In the genomic region with DNA sequence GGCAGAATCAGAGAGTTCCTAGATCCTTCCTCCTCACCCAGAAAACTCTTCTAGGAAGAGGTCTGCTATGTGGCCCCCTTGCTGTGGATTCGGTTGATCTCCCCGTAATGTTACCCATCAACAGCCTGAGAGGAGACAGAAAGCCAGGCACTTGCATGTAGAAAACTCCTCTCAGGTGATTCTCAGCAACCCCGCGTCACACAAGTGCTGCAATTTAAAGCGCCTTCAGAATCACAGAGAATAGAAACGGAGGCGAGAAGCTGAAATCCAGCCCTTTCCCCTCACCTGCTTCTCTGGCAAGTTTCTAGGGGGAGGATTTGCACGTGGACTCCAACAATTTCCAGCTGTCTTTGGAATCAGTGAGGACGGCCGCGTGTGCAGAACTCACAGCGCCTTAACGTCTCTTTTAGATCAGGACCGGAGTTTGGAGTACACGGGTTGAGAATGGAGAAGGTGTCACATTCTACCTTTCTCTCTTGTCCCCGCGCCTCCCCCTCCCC, we compare ENCODE assay signal across 10 mouse cellular contexts. TPM values are rescaled to one million over a fixed set of nuclear protein-coding genes. Genes with fewer than 3 reads are reported as not detected.
DNase-seq lines count a peak whose midpoint lies in the region; ATAC-seq lines count a peak whose summit lies in the region.
"Had no signal": no experiment of that assay in that cellular context is flagged by ENCODE, and none has a peak within 500 bp of the region (broad histone marks: within the 10 kb centered on the region; RNA-seq: fewer than 3 reads in every experiment).

No protein-coding gene starts in this region.

- peak overlapping the region; percentile 57 for H3K4me3 ChIP-seq in limb, embryonic 10.5 days
- H3K4me3 ChIP-seq in neural tube, embryonic 13.5 days: peak overlapping the region; percentile 53

- H3K9me3 ChIP-seq in limb, embryonic 10.5 days (replicated peaks): no peaks in the 10 kb centered on the region
- H3K9me3 ChIP-seq in neural tube, embryonic 13.5 days: no peaks in the 10 kb centered on the region

- DNase-seq in CD4-positive, CD25-positive, alpha-beta regulatory T cell, adult 2 months (ENCODE audit: low read depth, low spot score): peak; percentile 24
- DNase-seq in retina, postnatal 1 day: peak; percentile 22
- DNase-seq in retina, embryonic 14.5 days (ENCODE audit: low spot score): no peak
- no peak for DNase-seq in limb, embryonic 10.5 days (ENCODE audit: low spot score)
- no peak for DNase-seq in adrenal gland, adult 18-20 months (ENCODE audit: low spot score in 2 of 2)
- DNase-seq: kidney, postnatal 14 days had no signal

- H3K27me3 ChIP-seq in limb, embryonic 10.5 days (ENCODE audit: low read depth, poor library complexity, severe bottlenecking): peaks cover 73% of the 10 kb centered on the region
- peaks cover 81% of the 10 kb centered on the region for H3K27me3 ChIP-seq in neural tube, embryonic 13.5 days

- H3K36me3 ChIP-seq in limb, embryonic 10.5 days: no peaks in the 10 kb centered on the region
- no peaks in the 10 kb centered on the region for H3K36me3 ChIP-seq in neural tube, embryonic 13.5 days

- peak overlapping the region; percentile 95 for H3K4me2 ChIP-seq in neural tube, embryonic 13.5 days

- H3K9ac ChIP-seq in neural tube, embryonic 13.5 days: no peak overlapping the region

- H3K27ac ChIP-seq in limb, embryonic 10.5 days: no peak overlapping the region
- H3K27ac ChIP-seq in neural tube, embryonic 13.5 days (replicated peaks): no peak overlapping the region

- WGBS in limb, embryonic 10.5 days: under 1% methylated on average over 17 of the region's 17 CpGs
- under 1% methylated on average over 17 of the region's 17 CpGs for WGBS in neural tube, embryonic 13.5 days

- ATAC-seq in CD4-positive, CD25-positive, alpha-beta regulatory T cell, adult 4 months: no peak
- no peak for ATAC-seq in neural tube, embryonic 13.5 days (ENCODE audit: low read depth)
- ATAC-seq in erythroid progenitor cell, adult 5-6 weeks (replicated peaks; ENCODE audit: low FRiP score, poor library complexity, severe bottlenecking): no peak

- peaks cover 62% of the 10 kb centered on the region for H3K4me1 ChIP-seq in limb, embryonic 10.5 days
- H3K4me1 ChIP-seq in neural tube, embryonic 13.5 days (replicated peaks): peaks cover 42% of the 10 kb centered on the region

RNA-seq across cellular contexts. Expression of gene Ccno, which starts 1.1 kb away (rescaled TPM):
- not detected for polyA plus RNA-seq in CD4-positive, CD25-positive, alpha-beta regulatory T cell, adult 4 months (2017; shearing (Covaris generic))
- 0.20 TPM in 1 of 2 replicates, not detected in the other for polyA plus RNA-seq in limb, embryonic 10.5 days (2016; fragmentation: Nextera tagmentation; extraction: Ambion mirVana)
- polyA plus RNA-seq in neural tube, embryonic 13.5 days (2015; fragmentation: Nextera tagmentation; extraction: Ambion mirVana): 0.25 TPM in 1 of 2 replicates, not detected in the other
- total RNA-seq in adrenal gland, adult 18-20 months (2021): under 1 TPM; 0.42 to 0.89 TPM
- total RNA-seq in erythroid progenitor cell, adult 5-6 weeks (2015; ENCODE audit: low replicate concordance): 0.42 and 3.2 TPM in 2 replicates
- not detected in 2 replicates for total RNA-seq in erythroid progenitor cell, adult 5-6 weeks (2017; ENCODE audit: low replicate concordance)

RNA-seq across cellular contexts. Expression of gene Mcidas, which starts 7.1 kb away (rescaled TPM):
- under 1 TPM in 1 of 2 experiments, not detected in 1; 0.13 TPM for polyA plus RNA-seq in CD4-positive, CD25-positive, alpha-beta regulatory T cell, adult 4 months (2017; shearing (Covaris generic))
- not detected in 2 replicates for polyA plus RNA-seq in limb, embryonic 10.5 days (2016; fragmentation: Nextera tagmentation; extraction: Ambion mirVana)
- polyA plus RNA-seq in neural tube, embryonic 13.5 days (2015; fragmentation: Nextera tagmentation; extraction: Ambion mirVana): 0.10 and 0.12 TPM in 2 replicates
- not detected for total RNA-seq in adrenal gland, adult 18-20 months (2021)
- not detected in 2 replicates for total RNA-seq in erythroid progenitor cell, adult 5-6 weeks (2015; ENCODE audit: low replicate concordance)
- total RNA-seq in erythroid progenitor cell, adult 5-6 weeks (2017; ENCODE audit: low replicate concordance): not detected in 2 replicates
- total RNA-seq: megakaryocyte progenitor cell, adult 5-6 weeks had no signal

RNA-seq across cellular contexts. Expression of gene Cdc20b, which starts 48.4 kb away (rescaled TPM):
- polyA plus RNA-seq in CD4-positive, CD25-positive, alpha-beta regulatory T cell, adult 4 months (2017; shearing (Covaris generic)): not detected
- polyA plus RNA-seq in limb, embryonic 10.5 days (2016; fragmentation: Nextera tagmentation; extraction: Ambion mirVana): not detected in 2 replicates
- polyA plus RNA-seq in neural tube, embryonic 13.5 days (2015; fragmentation: Nextera tagmentation; extraction: Ambion mirVana): not detected in 2 replicates
- total RNA-seq in adrenal gland, adult 18-20 months (2021): not detected
- total RNA-seq in erythroid progenitor cell, adult 5-6 weeks (2015; ENCODE audit: low replicate concordance): not detected in 2 replicates
- not detected in 2 replicates for total RNA-seq in erythroid progenitor cell, adult 5-6 weeks (2017; ENCODE audit: low replicate concordance)
- total RNA-seq: megakaryocyte progenitor cell, adult 5-6 weeks had no signal

RNA-seq across cellular contexts. Expression of gene Dhx29, which starts 59.2 kb away (rescaled TPM):
- polyA plus RNA-seq in CD4-positive, CD25-positive, alpha-beta regulatory T cell, adult 4 months (2017; shearing (Covaris generic)): 10 to 100 TPM; 10.7 to 14.2 TPM
- polyA plus RNA-seq in limb, embryonic 10.5 days (2016; fragmentation: Nextera tagmentation; extraction: Ambion mirVana): 28.1 and 35.0 TPM in 2 replicates
- 32.5 and 34.7 TPM in 2 replicates for polyA plus RNA-seq in neural tube, embryonic 13.5 days (2015; fragmentation: Nextera tagmentation; extraction: Ambion mirVana)
- total RNA-seq in adrenal gland, adult 18-20 months (2021): 10 to 100 TPM; 16.8 to 18.8 TPM
- total RNA-seq in erythroid progenitor cell, adult 5-6 weeks (2015; ENCODE audit: low replicate concordance): 3.2 and 4.6 TPM in 2 replicates
- 3.7 and 5.1 TPM in 2 replicates for total RNA-seq in erythroid progenitor cell, adult 5-6 weeks (2017; ENCODE audit: low replicate concordance)

RNA-seq across cellular contexts. Expression of gene Mtrex, which starts 59.3 kb away (rescaled TPM):
- polyA plus RNA-seq in CD4-positive, CD25-positive, alpha-beta regulatory T cell, adult 4 months (2017; shearing (Covaris generic)): 10 to 100 TPM; 61.6 to 74.8 TPM
- polyA plus RNA-seq in limb, embryonic 10.5 days (2016; fragmentation: Nextera tagmentation; extraction: Ambion mirVana): 94.5 and 106 TPM in 2 replicates
- polyA plus RNA-seq in neural tube, embryonic 13.5 days (2015; fragmentation: Nextera tagmentation; extraction: Ambion mirVana): 67.8 and 73.3 TPM in 2 replicates
- total RNA-seq in adrenal gland, adult 18-20 months (2021): 10 to 100 TPM; 36.4 to 46.1 TPM
- 46.1 and 52.4 TPM in 2 replicates for total RNA-seq in erythroid progenitor cell, adult 5-6 weeks (2015; ENCODE audit: low replicate concordance)
- 49.7 and 60.1 TPM in 2 replicates for total RNA-seq in erythroid progenitor cell, adult 5-6 weeks (2017; ENCODE audit: low replicate concordance)

Comparison
In these comparisons a context has a peak if more than half of its experiments do, and no peak if none do; other contexts are left out.
1. DNase-seq: peak in CD4-positive, CD25-positive, alpha-beta regulatory T cell, adult 2 months (single experiment) and retina, postnatal 1 day (single experiment); none in retina, embryonic 14.5 days (single experiment), limb, embryonic 10.5 days (single experiment) and adrenal gland, adult 18-20 months (0 of 2).